Mouse (Mus musculus) right cerebral cortex, adult 18-20 months (tissue): ENCODE measurements at regions not wholly inside any gene's neighbourhood (a gene's known extent, or its start where the extent isn't known, plus 50 kb on each side); places are given as distances from the start of the nearest gene placed in this dataset.

Source experiments
- DNase-seq: peaks from one replicate; pipeline ENCODE4 v3.0.0; 2022; ENCODE audit warnings: mixed read lengths

GRCm38 (mm10) chr5:73729646-73730045, 78.5 kb downstream of the Spata18 start:
- DNase-seq = peak; percentile 20

GRCm38 (mm10) chr5:73731423-73731822, 80.2 kb downstream of the Spata18 start:
- DNase-seq = no peak

GRCm38 (mm10) chr5:73731991-73732565, 80.9 kb downstream of the Spata18 start:
- DNase-seq = no peak

- DNase-seq = no peak
Observed at GRCm38 (mm10) chr5:73740766-73741165, 89.6 kb downstream of the Spata18 start.

GRCm38 (mm10) chr5:73741441-73741840, 90.3 kb downstream of the Spata18 start:
- DNase-seq = no peak

DNA sequence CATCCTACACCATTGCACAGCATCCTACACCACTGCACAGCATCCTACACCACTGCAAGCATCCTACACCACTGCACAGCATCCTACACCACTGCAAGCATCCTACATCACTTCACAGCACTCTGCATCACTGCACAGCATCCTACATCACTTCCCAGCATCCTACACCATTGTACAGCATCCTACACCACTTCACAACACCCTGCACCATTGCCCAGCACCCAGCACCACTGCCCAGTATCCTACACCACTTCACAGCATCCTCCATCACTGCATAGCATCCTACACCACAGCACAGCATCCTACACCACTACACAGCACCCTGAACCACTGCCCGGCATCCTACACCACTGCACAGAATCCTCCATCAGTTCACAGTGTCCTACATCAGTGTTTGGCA, 92.8 kb downstream of the Spata18 start:
- no peak for DNase-seq

DNA sequence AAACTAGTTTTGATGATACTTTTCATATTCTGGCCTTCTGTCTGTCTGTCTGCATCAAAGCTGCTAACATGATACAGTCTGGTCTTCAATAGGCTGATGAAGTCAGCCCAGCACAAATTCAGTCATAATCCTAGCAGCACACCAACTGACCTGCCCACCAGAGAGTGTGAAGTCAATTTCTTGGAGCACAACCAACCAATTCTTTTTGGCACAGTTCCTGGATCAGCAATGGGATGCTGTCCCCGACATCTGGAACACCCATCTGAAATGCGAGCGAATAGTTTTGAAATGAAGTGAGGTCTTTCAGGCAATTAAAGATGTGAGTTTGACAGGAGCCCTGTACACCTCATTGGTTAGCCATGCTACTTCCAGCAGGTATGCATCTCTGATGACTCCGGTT, 98.6 kb downstream of the Spata18 start:
- DNase-seq = no peak

GRCm38 (mm10) chr5:73752225-73752644, 101.1 kb downstream of the Spata18 start:
- no peak for DNase-seq

DNA sequence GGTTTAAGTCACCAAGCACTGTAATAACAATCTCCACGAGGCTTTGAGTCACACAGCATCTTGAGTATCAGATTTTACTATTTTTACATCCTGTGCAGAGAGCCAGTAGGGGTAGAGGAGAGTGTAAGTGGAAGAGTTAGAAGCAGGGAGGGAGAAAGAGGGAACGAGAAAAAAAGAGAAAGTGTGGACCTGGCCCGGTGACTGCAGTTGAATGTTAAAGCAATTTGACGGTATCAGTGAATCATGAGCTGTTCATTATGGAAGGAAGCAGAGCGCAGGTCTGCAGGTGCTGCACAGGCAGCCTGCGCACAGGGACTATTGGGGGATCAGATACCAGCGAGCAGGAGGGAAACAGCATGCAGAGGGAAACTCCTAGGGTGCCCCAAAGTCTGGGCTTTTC, 102.6 kb downstream of the Spata18 start:
- no peak for DNase-seq

- no peak for DNase-seq
Observed at GRCm38 (mm10) chr5:73758534-73758933, 107.4 kb downstream of the Spata18 start.

GRCm38 (mm10) chr5:73761236-73761635, 110.1 kb downstream of the Spata18 start:
- no peak for DNase-seq

DNA sequence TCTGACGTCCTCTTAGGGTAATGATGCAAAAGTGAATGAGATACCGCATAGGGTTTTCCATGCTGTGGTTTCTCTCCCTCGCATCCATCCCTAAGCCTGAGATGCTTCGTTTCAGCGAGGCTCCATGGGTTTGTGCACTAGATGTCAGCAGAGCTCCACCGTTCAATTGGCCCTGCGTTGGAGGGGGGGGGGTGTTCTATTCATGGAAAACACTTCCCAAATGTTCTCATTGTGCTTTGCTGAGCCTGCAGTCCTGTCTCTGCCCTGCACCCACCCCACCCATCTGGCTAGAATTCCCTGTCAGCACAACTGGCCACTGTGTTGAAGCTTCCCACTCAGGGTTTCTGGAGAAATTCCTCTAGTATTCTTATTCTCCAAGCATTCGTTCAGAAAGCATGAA, 110.5 kb downstream of the Spata18 start:
- peak; percentile 84 for DNase-seq

DNA sequence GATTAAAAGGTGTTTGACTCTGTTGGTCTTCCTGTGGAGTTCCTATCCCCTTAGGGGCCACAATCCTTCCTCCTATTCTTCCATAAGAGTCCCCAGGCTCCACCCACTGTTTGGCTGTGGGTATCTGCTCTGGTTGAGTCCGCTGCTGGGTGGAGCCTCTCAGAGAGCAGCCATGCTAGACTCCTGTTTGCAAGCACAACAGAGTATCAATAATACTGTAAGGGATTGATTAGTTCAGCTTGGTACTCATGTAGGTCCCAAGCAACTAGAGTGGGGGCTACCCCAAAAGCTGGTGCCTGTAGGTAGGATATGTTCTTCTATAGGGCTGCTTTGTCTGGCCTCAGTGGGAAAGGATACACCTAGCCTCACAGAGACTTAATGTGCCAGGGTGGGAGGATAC, 113.0 kb downstream of the Spata18 start:
- DNase-seq = no peak

DNA sequence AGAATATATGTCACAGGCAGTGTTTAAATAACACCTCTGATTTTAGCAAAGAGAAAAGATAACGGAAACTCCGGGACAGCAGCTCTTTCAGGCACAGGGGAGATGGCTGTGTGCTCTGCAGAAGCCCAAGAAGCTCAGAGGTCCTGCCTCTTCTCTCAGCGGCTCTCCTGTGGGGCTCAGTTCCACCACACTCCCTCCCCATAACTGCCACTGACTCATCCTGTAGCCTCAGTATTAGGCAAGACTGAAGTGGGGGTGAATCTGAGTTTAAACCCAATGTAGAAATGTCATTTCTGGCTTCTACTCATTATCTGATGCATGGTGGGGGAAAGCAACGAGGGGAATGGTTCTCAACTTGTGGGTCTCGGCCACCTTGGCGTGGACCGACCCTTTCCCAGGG, 114.3 kb downstream of the Spata18 start:
- no peak for DNase-seq

GRCm38 (mm10) chr5:73768253-73768652, 117.1 kb downstream of the Spata18 start:
- no peak for DNase-seq

DNA sequence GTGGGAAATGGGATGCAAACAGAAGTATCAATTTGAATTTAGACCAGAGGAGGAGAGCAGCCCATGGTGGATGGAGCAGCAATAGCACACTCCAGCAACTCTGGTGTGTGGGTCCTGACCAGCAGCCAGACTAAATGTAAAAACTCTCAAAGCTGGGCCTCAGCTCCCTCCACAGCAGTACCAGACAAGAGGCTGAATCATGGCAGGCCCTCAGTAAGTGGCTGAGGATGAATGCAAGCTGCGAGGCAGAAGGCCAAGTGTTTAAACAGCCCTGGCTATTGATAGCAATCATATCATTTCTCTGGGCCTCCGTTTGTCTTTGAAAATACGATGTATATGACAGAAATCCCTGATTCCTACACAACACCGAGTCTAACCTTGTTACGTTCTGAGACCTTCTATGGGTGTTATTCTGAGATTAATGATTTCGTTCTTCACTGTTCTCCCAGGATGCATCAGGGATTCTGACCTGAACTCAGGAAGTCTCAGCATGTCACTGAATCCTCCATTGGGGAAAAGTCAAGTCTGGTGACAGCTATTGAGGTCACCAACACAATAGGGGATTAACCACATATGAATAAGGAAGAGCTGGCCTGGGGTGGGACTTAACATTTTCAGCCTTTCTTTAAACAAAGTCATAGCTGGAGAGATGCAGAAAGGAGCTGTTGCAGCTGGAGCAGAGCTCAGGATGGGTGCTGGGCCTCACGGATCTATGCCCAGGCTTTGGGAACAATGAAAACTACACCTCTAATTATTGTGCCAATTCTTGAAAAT, 124.8 kb downstream of the Spata18 start:
- DNase-seq = no peak

GRCm38 (mm10) chr5:73777282-73777921, 126.2 kb downstream of the Spata18 start:
- DNase-seq = peak; percentile 10

GRCm38 (mm10) chr5:73781190-73781940, 130.2 kb downstream of the Spata18 start:
- no peak for DNase-seq

GRCm38 (mm10) chr5:73782214-73783091, 131.3 kb downstream of the Spata18 start:
- DNase-seq = peak; percentile 3

DNA sequence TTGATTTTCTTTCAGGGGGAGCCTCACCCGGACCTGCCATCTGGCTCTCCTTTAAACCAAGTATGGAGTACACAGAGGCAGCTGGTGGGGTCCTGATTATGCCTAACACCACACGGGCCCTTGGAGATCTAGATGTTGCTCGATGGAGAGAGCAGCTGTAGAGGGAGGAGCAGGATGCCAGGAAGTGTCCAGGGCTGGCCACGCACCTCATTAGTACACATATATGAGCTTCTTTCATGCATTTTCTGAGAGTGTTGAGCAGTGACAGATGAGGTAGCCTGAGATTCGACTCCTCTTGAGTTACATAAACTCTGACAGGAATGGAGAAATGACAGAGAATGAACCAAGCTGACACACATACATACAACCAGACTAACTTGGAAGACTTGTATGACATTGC, 136.1 kb downstream of the Spata18 start:
- DNase-seq = no peak

DNA sequence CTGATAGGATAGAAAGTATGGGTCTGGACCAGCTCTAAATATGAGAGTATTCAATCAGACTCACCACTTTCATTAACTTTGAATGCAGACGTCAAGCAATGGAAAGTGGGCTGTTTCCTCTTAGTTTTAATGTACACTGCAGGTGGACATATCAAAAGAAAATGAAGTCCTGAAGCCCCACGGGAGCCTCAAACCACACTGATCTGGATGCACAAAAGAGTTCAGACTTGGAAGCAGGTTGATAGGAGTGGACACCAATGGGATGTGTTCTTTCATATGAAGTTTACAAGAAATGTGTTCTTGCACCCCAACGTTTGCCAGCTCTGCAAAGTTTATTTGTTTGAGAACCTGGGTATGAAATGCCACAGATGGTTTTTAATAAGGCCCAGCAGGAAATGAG, 141.0 kb downstream of the Spata18 start:
- DNase-seq = no peak

- no peak for DNase-seq
Observed at GRCm38 (mm10) chr5:73796201-73796600, 145.0 kb downstream of the Spata18 start.
